Mouse (Mus musculus): Measurements from ENCODE around the gene Otulin.

DNA sequence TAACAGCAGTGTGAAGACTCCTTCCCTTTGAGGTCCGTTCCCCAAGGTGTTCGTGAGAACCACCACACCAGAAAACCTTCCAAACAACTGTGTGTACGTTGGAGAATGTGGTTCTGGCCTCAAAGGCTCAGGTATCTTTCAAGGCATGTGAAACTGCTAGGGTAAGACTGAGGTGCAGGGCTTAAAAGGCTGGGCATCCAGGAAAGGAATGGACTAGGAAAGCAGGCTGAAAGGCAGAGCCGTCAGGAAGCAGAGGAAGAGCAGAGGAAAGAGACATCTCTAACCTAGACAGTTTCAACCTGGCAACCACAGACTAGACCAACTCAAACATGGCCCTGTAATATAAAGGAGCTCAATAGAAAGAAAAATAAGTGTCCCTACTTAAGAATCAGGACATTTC is 1.4 kb downstream of the Otulin start:
- TF ChIP-seq CTCF (IDR thresholded peaks at IDR 0.05; ENCODE audit: extremely low read depth, insufficient read depth, insufficient read length, insufficient replicate concordance): no peak
- no peak for TF ChIP-seq POLR2A (IDR thresholded peaks at IDR 0.05; ENCODE audit: low read depth, low read length)
